Mouse (Mus musculus) ES-Bruce4 (cell line): Measurements from ENCODE around the gene Klhl22. TPM values are rescaled to one million over a fixed set of nuclear protein-coding genes. Genes with fewer than 3 reads are reported as not detected.
"Not testable (repeated sequence)": the region's sequence is repeated elsewhere in the genome, so short reads cannot be mapped to it uniquely, and the experiment has no call there.

Source experiments
- H3K27ac ChIP-seq: 2 replicates; pipeline ENCODE4 v1.5.1; 2012; ENCODE audit warnings: low read length, inconsistent platforms; ENCODE audit not compliant: insufficient read depth
- H3K27me3 ChIP-seq: 2 replicates; pipeline ENCODE4 v1.6.1; 2012; ENCODE audit warnings: mild to moderate bottlenecking, low read length, inconsistent platforms; ENCODE audit not compliant: control insufficient read depth, poor library complexity, insufficient read depth, severe bottlenecking
- H3K36me3 ChIP-seq: 2 replicates; pipeline ENCODE4 v1.6.1; 2012; ENCODE audit warnings: inconsistent platforms, mild to moderate bottlenecking, low read length, moderate library complexity; ENCODE audit not compliant: control insufficient read depth, poor library complexity, insufficient read depth, severe bottlenecking
- H3K4me1 ChIP-seq: one replicate; pipeline ENCODE4 v1.8.1; 2011; ENCODE audit warnings: low read length; ENCODE audit not compliant: control insufficient read depth, insufficient read depth
- H3K4me3 ChIP-seq: 2 replicates; pipeline ENCODE4 v1.5.1; 2011; ENCODE audit warnings: low read depth, mild to moderate bottlenecking, low read length
- H3K9ac ChIP-seq: 2 replicates; pipeline ENCODE4 v1.6.1; 2012; ENCODE audit warnings: low read depth, mild to moderate bottlenecking, inconsistent platforms; ENCODE audit not compliant: poor library complexity, severe bottlenecking
- H3K9me3 ChIP-seq: replicated peaks from 2 replicates; pipeline ENCODE4 v1.6.1; 2012; ENCODE audit warnings: mild to moderate bottlenecking, low read length, inconsistent platforms; ENCODE audit not compliant: control insufficient read depth, poor library complexity, insufficient read depth, severe bottlenecking
- CTCF ChIP-seq: IDR thresholded peaks from one replicate; pipeline ENCODE4 v1.8.1; 2011; ENCODE audit warnings: low read depth, low read length
- EP300 ChIP-seq: IDR thresholded peaks from 2 replicates; pipeline ENCODE4 v1.6.1; 2011; ENCODE audit warnings: low read depth, low read length; ENCODE audit not compliant: insufficient read depth
- POLR2A ChIP-seq: IDR thresholded peaks from one replicate; pipeline ENCODE4 v1.8.1; 2011; ENCODE audit warnings: low read length; ENCODE audit not compliant: insufficient read depth
- polyA plus RNA-seq: library from polyadenylated mRNA; stranded (reverse); fragments of >200 nt; gene quantifications from 2 replicates; pipeline ENCODE4 v1.2.4, GENCODE M21; 2011; ENCODE audit warnings: low read depth; ENCODE audit not compliant: missing spikeins, insufficient read depth, insufficient read length

Gene Klhl22
- polyA plus RNA-seq, 1 experiment, result 40.2 TPM

- H3K9me3 ChIP-seq, result no peaks in the 10 kb centered on the region
- peaks cover 6% of the 10 kb centered on the region; the same call in 1 of the 2 replicates for H3K27me3 ChIP-seq
- no peak within 1 kb of the TSS for H3K4me3 ChIP-seq
- H3K4me1 ChIP-seq, result no peaks in the 10 kb centered on the region
- no peak within 1 kb of the TSS for H3K27ac ChIP-seq
- no peak within 1 kb of the TSS for H3K9ac ChIP-seq
- H3K36me3 ChIP-seq, result no peaks in the 10 kb centered on the region
- TF ChIP-seq POLR2A (no peak), EP300 (no peak), CTCF (no peak)
Measured at GRCm38 (mm10) chr16:17732841-17733340, 26.5 kb upstream of the Klhl22 start, which contains the start of gene Med15. Gene Med15 (minus strand): TSS chr16:17732891.

DNA sequence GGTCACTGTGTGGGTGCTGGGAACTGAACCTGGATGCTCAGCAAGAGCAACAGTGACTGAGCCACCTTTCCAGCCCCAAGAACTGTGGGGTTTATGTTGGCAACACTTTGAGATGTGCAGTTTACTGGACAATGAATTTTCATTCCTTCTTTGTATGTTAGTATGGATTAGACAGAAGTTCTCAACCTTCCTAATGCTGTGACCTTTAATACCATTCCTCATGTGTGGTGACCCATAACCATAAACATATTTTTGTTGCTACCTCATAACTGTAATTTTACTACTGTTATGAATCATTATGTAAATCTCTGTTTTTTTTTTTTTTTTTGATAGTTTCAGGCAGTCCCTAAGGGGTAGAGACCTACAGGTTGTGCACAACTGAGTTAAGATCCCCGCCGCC, 25.8 kb upstream of the Klhl22 start:
- TF ChIP-seq CTCF, result no peak
- no peak for TF ChIP-seq EP300
- TF ChIP-seq POLR2A, result no peak
- Histone ChIP-seq H3K27ac (no peak overlapping the region), H3K36me3 (no peaks in the 10 kb centered on the region), H3K4me3 (no peak overlapping the region), H3K27me3 (peaks cover 6% of the 10 kb centered on the region; the same call in 1 of the 2 replicates), H3K9me3 (no peaks in the 10 kb centered on the region), H3K9ac (0 out of 2 replicates have a peak overlapping the region, but pooled peaks have one; percentile 55), H3K4me1 (no peaks in the 10 kb centered on the region)

DNA sequence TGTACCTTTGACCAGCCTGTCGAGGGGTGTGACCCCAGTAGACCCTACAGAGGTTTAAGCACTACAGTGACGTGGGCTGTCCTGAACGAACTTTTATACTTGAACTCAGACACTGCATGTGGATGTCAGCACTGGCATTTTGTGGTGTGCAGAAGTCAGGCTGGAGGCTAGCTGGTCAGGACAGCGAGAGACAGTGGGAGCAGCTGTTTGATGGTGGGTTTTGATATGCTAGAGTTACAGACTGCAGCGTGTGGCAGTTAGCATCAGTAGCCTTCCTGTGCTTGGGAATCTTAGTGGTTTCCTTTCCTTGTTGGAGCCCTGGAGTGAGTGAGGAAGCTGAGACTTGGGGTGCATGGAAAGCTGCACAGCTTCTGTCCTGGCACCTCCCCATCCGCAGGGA, 24.5 kb upstream of the Klhl22 start:
- H3K9me3 ChIP-seq, H3K4me1 ChIP-seq, H3K36me3 ChIP-seq, H3K27ac ChIP-seq, H3K4me3 ChIP-seq, H3K9ac ChIP-seq, H3K27me3 ChIP-seq: not testable (repeated sequence)

- Histone ChIP-seq H3K27ac (no peak overlapping the region), H3K9me3 (no peaks in the 10 kb centered on the region), H3K27me3 (peaks cover 6% of the 10 kb centered on the region; the same call in 1 of the 2 replicates), H3K4me3 (no peak overlapping the region), H3K9ac (no peak overlapping the region), H3K4me1 (no peaks in the 10 kb centered on the region), H3K36me3 (no peaks in the 10 kb centered on the region)
- no peak for TF ChIP-seq EP300
- TF ChIP-seq CTCF, result no peak
- TF ChIP-seq POLR2A, result no peak
Measured at GRCm38 (mm10) chr16:17736156-17736555, 23.3 kb upstream of the Klhl22 start.

DNA sequence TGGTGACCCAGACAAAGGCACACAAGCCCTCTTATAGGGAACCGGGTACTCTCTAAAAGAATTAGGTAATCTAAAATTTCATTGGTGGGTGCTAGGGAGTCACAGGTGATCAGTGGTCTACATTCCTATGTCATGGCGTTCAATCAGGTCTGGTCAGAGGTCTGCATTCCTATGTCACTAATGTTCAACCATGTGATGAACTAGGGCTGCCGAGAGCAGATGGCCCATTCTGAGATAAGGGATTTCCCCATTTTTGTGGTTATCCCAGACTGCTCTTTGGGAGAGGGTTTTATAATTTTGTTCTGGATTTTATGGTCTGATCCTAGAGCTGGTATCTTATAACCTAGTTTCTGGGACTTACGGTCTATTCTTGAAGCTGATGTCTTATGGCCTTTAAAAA, 19.3 kb upstream of the Klhl22 start:
- TF ChIP-seq EP300 (no peak), CTCF (no peak), POLR2A (no peak)

DNA sequence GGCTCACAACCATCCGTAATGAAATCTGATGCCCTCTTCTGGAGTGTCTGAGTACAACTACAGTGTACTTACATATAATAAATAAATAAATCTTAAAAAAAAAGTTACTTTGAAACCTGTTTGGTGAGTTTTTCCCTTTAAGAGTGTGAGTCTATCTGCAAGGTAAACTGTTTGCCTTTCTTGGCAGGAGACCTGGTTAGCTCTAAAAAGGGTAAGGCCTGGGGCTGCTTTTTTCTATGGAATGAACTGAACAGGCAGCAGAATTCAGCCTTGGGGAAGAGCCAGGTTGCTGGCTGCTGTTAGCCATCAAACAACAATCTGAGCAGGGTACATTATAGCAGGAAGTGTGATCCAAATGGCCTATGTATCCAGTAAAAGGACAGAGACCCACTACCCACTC, 16.6 kb upstream of the Klhl22 start:
- TF ChIP-seq POLR2A (no peak), EP300 (no peak), CTCF (no peak)
- Histone ChIP-seq H3K4me1 (no peaks in the 10 kb centered on the region), H3K9ac (no peak overlapping the region), H3K4me3 (no peak overlapping the region), H3K36me3 (no peaks in the 10 kb centered on the region), H3K27me3 (no peaks in the 10 kb centered on the region), H3K9me3 (no peaks in the 10 kb centered on the region), H3K27ac (no peak overlapping the region)

More for the DNA sequence above, 19.3 kb upstream of the Klhl22 start:
- Histone ChIP-seq H3K9me3 (no peaks in the 10 kb centered on the region), H3K36me3 (no peaks in the 10 kb centered on the region), H3K27ac (no peak overlapping the region), H3K4me1 (no peaks in the 10 kb centered on the region), H3K4me3 (no peak overlapping the region), H3K27me3 (peaks cover 1% of the 10 kb centered on the region; the same call in 1 of the 2 replicates), H3K9ac (no peak overlapping the region)
